15 mouse cellular contexts compared by ENCODE assay signal in the genomic region with DNA sequence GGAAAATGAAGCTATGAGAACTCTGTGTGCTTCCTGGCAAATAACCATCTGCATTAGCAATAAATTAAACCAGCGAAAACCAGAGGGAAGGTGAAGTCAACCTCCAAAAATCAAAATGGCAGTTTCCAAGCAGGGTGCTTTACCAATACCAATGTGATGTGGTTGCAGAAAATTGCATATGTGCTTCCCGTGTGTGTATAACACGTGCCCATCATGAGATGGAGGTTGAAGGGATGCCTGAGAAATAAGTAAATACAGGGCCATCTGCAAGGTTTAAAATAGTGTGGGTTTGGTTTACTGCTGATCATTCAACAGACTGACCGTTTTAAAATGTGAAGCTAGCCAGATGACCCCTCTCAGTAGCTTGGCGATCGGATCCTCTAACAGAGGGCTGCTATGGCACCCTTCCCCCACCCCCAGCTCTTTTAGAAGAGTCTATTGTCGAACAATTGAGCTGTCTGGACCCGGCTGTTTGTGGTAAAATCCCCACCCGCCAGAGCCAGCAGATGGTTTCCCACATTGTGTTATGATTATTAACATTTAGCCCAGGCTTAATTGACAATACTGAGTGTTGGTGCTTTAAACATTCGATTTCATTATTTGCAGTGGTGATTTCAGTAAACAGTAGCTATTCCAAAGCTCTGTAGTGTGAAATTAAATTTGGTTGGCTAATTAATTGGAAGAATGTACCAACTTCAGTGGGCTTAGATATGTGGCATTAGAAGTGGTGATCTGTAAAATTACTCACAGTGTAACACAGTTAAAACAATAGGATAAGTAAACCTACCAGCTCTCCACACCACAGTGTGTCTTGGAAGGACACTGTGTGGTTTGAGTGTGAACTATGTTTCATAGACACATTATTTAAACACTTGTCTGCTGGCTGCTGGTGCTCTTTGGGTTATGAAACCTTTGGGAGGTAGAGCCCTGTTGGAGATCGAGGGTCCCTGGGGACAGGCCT. TPM values are rescaled to one million over a fixed set of nuclear protein-coding genes. Genes with fewer than 3 reads are reported as not detected.
DNase-seq lines count a peak whose midpoint lies in the region; ATAC-seq and TF ChIP-seq lines count a peak whose summit lies in the region.
"Had no signal": no experiment of that assay in that cellular context is flagged by ENCODE, and none has a peak within 500 bp of the region (broad histone marks: within the 10 kb centered on the region; RNA-seq: fewer than 3 reads in every experiment).

No protein-coding gene starts in this region.

- H3K27me3 ChIP-seq in intestine, embryonic 15.5 days (replicated peaks), result no peaks in the 10 kb centered on the region
- no peaks in the 10 kb centered on the region for H3K27me3 ChIP-seq in intestine, embryonic 16.5 days (replicated peaks; ENCODE audit: control insufficient read depth, insufficient read depth, low read length)
- no peaks in the 10 kb centered on the region for H3K27me3 ChIP-seq in forebrain, postnatal 0 days (ENCODE audit: insufficient read depth, low read length)
- H3K27me3 ChIP-seq in midbrain, embryonic 10.5 days (ENCODE audit: low read depth, poor library complexity, severe bottlenecking), result no peaks in the 10 kb centered on the region
- H3K27me3 ChIP-seq: limb, embryonic 15.5 days had no signal

- 0 out of 2 replicates have a peak, but pooled peaks have one; percentile 23 for ATAC-seq in intestine, embryonic 15.5 days
- ATAC-seq in intestine, embryonic 16.5 days, result no peak
- peak; percentile 83 for ATAC-seq in forebrain, postnatal 0 days

- no peaks in the 10 kb centered on the region for H3K4me1 ChIP-seq in intestine, embryonic 15.5 days (replicated peaks)
- H3K4me1 ChIP-seq in intestine, embryonic 16.5 days (ENCODE audit: control insufficient read depth, insufficient read depth, low read length), result no peaks in the 10 kb centered on the region
- H3K4me1 ChIP-seq in forebrain, postnatal 0 days (ENCODE audit: insufficient read depth), result peaks cover 6% of the 10 kb centered on the region; the same call in 1 of the 2 replicates
- peaks cover 21% of the 10 kb centered on the region for H3K4me1 ChIP-seq in midbrain, embryonic 10.5 days

- intact Hi-C loops in left cerebral cortex, postnatal 36 days (cut with DNase I), result no loop called here
- intact Hi-C loops in left cerebral cortex, adult 2 months (cut with DNase I), result no loop called here

- WGBS in intestine, embryonic 15.5 days, result 33% methylated on average over 11 of the region's 11 CpGs
- 38% methylated on average over 11 of the region's 11 CpGs for WGBS in intestine, embryonic 16.5 days
- 20% methylated on average over 11 of the region's 11 CpGs for WGBS in forebrain, postnatal 0 days
- whole genome bisulfite sequencing in midbrain, embryonic 10.5 days, result 44% methylated on average over 11 of the region's 11 CpGs

- peak; percentile 60 for DNase-seq in forebrain, postnatal 0 days
- DNase-seq in midbrain, embryonic 10.5 days (ENCODE audit: low spot score), result peak; percentile 39
- peak; percentile 79 for DNase-seq in retina, postnatal 1 day
- no peak for DNase-seq in left cerebral cortex, postnatal 36 days (ENCODE audit: low spot score in 2 of 2)
- no peak for DNase-seq in natural killer cell, adult 2 months (ENCODE audit: low spot score in 2 of 2)
- DNase-seq in left cerebral cortex, adult 2 months (ENCODE audit: extremely low spot score in 1 of 2, low spot score in 2 of 2), result no peak
- DNase-seq: gastrocnemius, adult 2 months; kidney, postnatal 14 days had no signal

- TF ChIP-seq CTCF in forebrain, postnatal 0 days (IDR thresholded peaks at IDR 0.05; ENCODE audit: low read depth), result no peak
- TF ChIP-seq CTCF in left cerebral cortex, adult 2 months (IDR thresholded peaks at IDR 0.05), result no peak

- H3K9me3 ChIP-seq in intestine, embryonic 15.5 days, result no peaks in the 10 kb centered on the region
- no peaks in the 10 kb centered on the region for H3K9me3 ChIP-seq in intestine, embryonic 16.5 days (ENCODE audit: control insufficient read depth, low read length)
- H3K9me3 ChIP-seq in forebrain, postnatal 0 days (ENCODE audit: low read length), result no peaks in the 10 kb centered on the region
- no peaks in the 10 kb centered on the region for H3K9me3 ChIP-seq in midbrain, embryonic 10.5 days (replicated peaks)
- H3K9me3 ChIP-seq: limb, embryonic 15.5 days had no signal

- H3K4me3 ChIP-seq in intestine, embryonic 15.5 days (replicated peaks), result no peak overlapping the region
- no peak overlapping the region for H3K4me3 ChIP-seq in intestine, embryonic 16.5 days (ENCODE audit: low read length)
- no peak overlapping the region for H3K4me3 ChIP-seq in forebrain, postnatal 0 days (ENCODE audit: low read depth, low read length)
- H3K4me3 ChIP-seq in midbrain, embryonic 10.5 days, result no peak overlapping the region
- no peak overlapping the region for H3K4me3 ChIP-seq in left cerebral cortex, adult 2 months
- H3K4me3 ChIP-seq: gastrocnemius, adult 2 months; limb, embryonic 15.5 days had no signal

- H3K27ac ChIP-seq in intestine, embryonic 15.5 days, result no peak overlapping the region
- no peak overlapping the region for H3K27ac ChIP-seq in intestine, embryonic 16.5 days (ENCODE audit: low read length)
- no peak overlapping the region for H3K27ac ChIP-seq in forebrain, postnatal 0 days (ENCODE audit: low read depth, low read length)
- H3K27ac ChIP-seq in midbrain, embryonic 10.5 days (replicated peaks), result peak overlapping the region; percentile 78
- H3K27ac ChIP-seq in left cerebral cortex, adult 2 months, result no peak overlapping the region
- H3K27ac ChIP-seq: gastrocnemius, adult 2 months; limb, embryonic 15.5 days; macrophage had no signal

- H3K36me3 ChIP-seq in intestine, embryonic 15.5 days, result no peaks in the 10 kb centered on the region
- H3K36me3 ChIP-seq in intestine, embryonic 16.5 days (ENCODE audit: control insufficient read depth, insufficient read depth, low read length), result no peaks in the 10 kb centered on the region
- H3K36me3 ChIP-seq in forebrain, postnatal 0 days (ENCODE audit: insufficient read depth), result no peaks in the 10 kb centered on the region
- no peaks in the 10 kb centered on the region for H3K36me3 ChIP-seq in midbrain, embryonic 10.5 days
- H3K36me3 ChIP-seq: limb, embryonic 15.5 days had no signal

- no peak overlapping the region for H3K4me2 ChIP-seq in intestine, embryonic 15.5 days (replicated peaks)
- H3K4me2 ChIP-seq in intestine, embryonic 16.5 days (ENCODE audit: low read depth, low read length), result no peak overlapping the region
- no peak overlapping the region for H3K4me2 ChIP-seq in forebrain, postnatal 0 days (ENCODE audit: low read depth)
- H3K4me2 ChIP-seq: limb, embryonic 15.5 days had no signal

- H3K9ac ChIP-seq in intestine, embryonic 15.5 days, result no peak overlapping the region
- H3K9ac ChIP-seq in intestine, embryonic 16.5 days (ENCODE audit: low read depth, low read length), result no peak overlapping the region
- H3K9ac ChIP-seq in forebrain, postnatal 0 days, result no peak overlapping the region; the same call in 1 of the 2 replicates
- H3K9ac ChIP-seq: limb, embryonic 15.5 days had no signal

RNA-seq across cellular contexts. Expression of gene Gm11983, which starts 22.7 kb away (rescaled TPM):
- polyA plus RNA-seq in intestine, embryonic 15.5 days (2015; fragmentation: Nextera tagmentation; extraction: Ambion mirVana), result not detected in 2 replicates
- polyA plus RNA-seq in intestine, embryonic 16.5 days (2015; fragmentation: Nextera tagmentation; extraction: Ambion mirVana), result not detected in 2 replicates
- total RNA-seq in forebrain, postnatal 0 days (2014; rRNA removed), result not detected in 2 replicates
- polyA plus RNA-seq in forebrain, postnatal 0 days (2015; fragmentation: Nextera tagmentation; extraction: Ambion mirVana), result not detected in 2 replicates
- polyA plus RNA-seq in midbrain, embryonic 10.5 days (2016; fragmentation: Nextera tagmentation; extraction: Ambion mirVana), result not detected in 2 replicates
- total RNA-seq in left cerebral cortex, postnatal 36 days (2021), result not detected
- not detected for total RNA-seq in left cerebral cortex, adult 2 months (2021)
- total RNA-seq: gastrocnemius, adult 2 months had no signal
- polyA plus RNA-seq: cortical plate, adult 2 months; heart, embryonic 16.5 days; limb, embryonic 15.5 days; macrophage; stomach, embryonic 14.5 days had no signal

Comparison
In these comparisons a context has a peak if more than half of its experiments do, and no peak if none do; other contexts are left out.
1. DNase-seq: peak in forebrain, postnatal 0 days (single experiment), midbrain, embryonic 10.5 days (single experiment) and retina, postnatal 1 day (single experiment); none in left cerebral cortex, postnatal 36 days (0 of 2), natural killer cell, adult 2 months (0 of 2) and left cerebral cortex, adult 2 months (0 of 2).